Comparison of ENCODE assay signal across 8 mouse cellular contexts in the genomic region with DNA sequence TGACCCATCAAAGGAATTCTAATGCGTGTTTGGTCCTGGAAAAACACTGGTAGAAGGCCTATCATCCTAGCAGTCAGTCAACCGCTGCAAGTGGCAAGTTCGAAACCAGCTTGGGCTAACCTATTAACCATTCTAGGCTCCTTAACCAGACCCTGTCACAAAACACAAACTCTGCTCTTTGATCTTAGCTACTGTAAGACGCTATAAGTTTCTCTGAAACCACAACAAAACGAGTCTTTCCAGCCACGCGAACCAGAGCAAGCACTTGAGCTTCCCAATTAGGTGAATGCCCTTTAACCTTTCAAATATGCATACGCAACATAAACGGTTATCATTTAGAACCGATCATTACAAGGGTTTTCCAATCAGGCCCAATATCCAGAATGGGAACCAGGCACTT. TPM values are rescaled to one million over a fixed set of nuclear protein-coding genes. Genes with fewer than 3 reads are reported as not detected.
DNase-seq lines count a peak whose midpoint lies in the region; ATAC-seq and TF ChIP-seq lines count a peak whose summit lies in the region.

No protein-coding gene starts in this region.

- H3K36me3 ChIP-seq in embryonic facial prominence, embryonic 12.5 days: no peaks in the 10 kb centered on the region
- no peaks in the 10 kb centered on the region for H3K36me3 ChIP-seq in intestine, embryonic 16.5 days (ENCODE audit: control insufficient read depth, insufficient read depth, low read length)
- no peaks in the 10 kb centered on the region for H3K36me3 ChIP-seq in neural tube, embryonic 15.5 days

- H3K4me3 ChIP-seq in lung, adult 2 months (replicated peaks; ENCODE audit: extremely low read depth, low read depth, low read length): peak overlapping the region; percentile 87
- H3K4me3 ChIP-seq in embryonic facial prominence, embryonic 12.5 days: peak overlapping the region; percentile 78
- H3K4me3 ChIP-seq in intestine, embryonic 16.5 days (ENCODE audit: low read length): peak overlapping the region; percentile 77
- peak overlapping the region; percentile 69 for H3K4me3 ChIP-seq in neural tube, embryonic 15.5 days (replicated peaks)

- no peak for ATAC-seq in embryonic facial prominence, embryonic 12.5 days (ENCODE audit: insufficient number of reproducible peaks, insufficient read depth, low FRiP score, low TSS enrichment)
- ATAC-seq in intestine, embryonic 16.5 days: peak; percentile 7
- no peak for ATAC-seq in neural tube, embryonic 15.5 days (ENCODE audit: low FRiP score)
- no peak for ATAC-seq in cerebellum, adult (ENCODE audit: insufficient number of reproducible peaks, low FRiP score, low TSS enrichment)

- H3K27ac ChIP-seq in embryonic facial prominence, embryonic 12.5 days: peak overlapping the region; percentile 87; the same call in 1 of the 2 replicates
- H3K27ac ChIP-seq in intestine, embryonic 16.5 days (ENCODE audit: low read length): peak overlapping the region; percentile 98
- H3K27ac ChIP-seq in neural tube, embryonic 15.5 days (replicated peaks): peak overlapping the region; percentile 91

- peak overlapping the region; percentile 85; the same call in 1 of the 2 replicates for H3K9ac ChIP-seq in embryonic facial prominence, embryonic 12.5 days
- H3K9ac ChIP-seq in intestine, embryonic 16.5 days (ENCODE audit: low read depth, low read length): peak overlapping the region; percentile 96
- peak overlapping the region; percentile 87 for H3K9ac ChIP-seq in neural tube, embryonic 15.5 days (replicated peaks)

- H3K4me1 ChIP-seq in lung, adult 2 months (ENCODE audit: control insufficient read depth, insufficient read depth, low read length): peaks cover 21% of the 10 kb centered on the region
- peaks cover 10% of the 10 kb centered on the region for H3K4me1 ChIP-seq in embryonic facial prominence, embryonic 12.5 days
- H3K4me1 ChIP-seq in intestine, embryonic 16.5 days (ENCODE audit: control insufficient read depth, insufficient read depth, low read length): peaks cover 3% of the 10 kb centered on the region; the same call in 1 of the 2 replicates
- peaks cover 34% of the 10 kb centered on the region for H3K4me1 ChIP-seq in neural tube, embryonic 15.5 days

- H3K9me3 ChIP-seq in embryonic facial prominence, embryonic 12.5 days: no peaks in the 10 kb centered on the region
- no peaks in the 10 kb centered on the region for H3K9me3 ChIP-seq in intestine, embryonic 16.5 days (ENCODE audit: control insufficient read depth, low read length)
- H3K9me3 ChIP-seq in neural tube, embryonic 15.5 days (replicated peaks): no peaks in the 10 kb centered on the region

- TF ChIP-seq CTCF in lung, adult 2 months (IDR thresholded peaks at IDR 0.05; ENCODE audit: insufficient read depth, low read length): no peak

- no peak for DNase-seq in lung, adult 2 months
- no peak for DNase-seq in lung, postnatal 14 days
- no peak for DNase-seq in cerebellum, postnatal 10 days
- no peak for DNase-seq in layer of hippocampus, adult 9-11 months

- H3K4me2 ChIP-seq in embryonic facial prominence, embryonic 12.5 days (replicated peaks): peak overlapping the region; percentile 68
- H3K4me2 ChIP-seq in intestine, embryonic 16.5 days (ENCODE audit: low read depth, low read length): peak overlapping the region; percentile 65
- H3K4me2 ChIP-seq in neural tube, embryonic 15.5 days: peak overlapping the region; percentile 79

- TF ChIP-seq POLR2A in lung, adult 2 months (IDR thresholded peaks at IDR 0.05; ENCODE audit: borderline replicate concordance, extremely low read depth, low read depth, low read length): no peak

- H3K27me3 ChIP-seq in embryonic facial prominence, embryonic 12.5 days: no peaks in the 10 kb centered on the region
- H3K27me3 ChIP-seq in intestine, embryonic 16.5 days (replicated peaks; ENCODE audit: control insufficient read depth, insufficient read depth, low read length): no peaks in the 10 kb centered on the region
- H3K27me3 ChIP-seq in neural tube, embryonic 15.5 days (replicated peaks): no peaks in the 10 kb centered on the region

- 35% methylated on average over 10 of the region's 10 CpGs for WGBS in lung, adult 2 months
- 49% methylated on average over 10 of the region's 10 CpGs for WGBS in embryonic facial prominence, embryonic 12.5 days
- 47% methylated on average over 10 of the region's 10 CpGs for WGBS in intestine, embryonic 16.5 days
- WGBS in neural tube, embryonic 15.5 days: 59% methylated on average over 10 of the region's 10 CpGs

RNA-seq across cellular contexts. Expression of a gene that starts 33.7 kb away (rescaled TPM):
- 15.0 and 16.1 TPM in 2 replicates for polyA plus RNA-seq in lung, adult 2 months (2012; rRNA removed)
- polyA plus RNA-seq in embryonic facial prominence, embryonic 12.5 days (2016; fragmentation: Nextera tagmentation; extraction: Ambion mirVana): 10.5 and 12.3 TPM in 2 replicates
- 20.3 and 20.6 TPM in 2 replicates for polyA plus RNA-seq in intestine, embryonic 16.5 days (2015; fragmentation: Nextera tagmentation; extraction: Ambion mirVana)
- polyA plus RNA-seq in neural tube, embryonic 15.5 days (2015; fragmentation: Nextera tagmentation; extraction: Ambion mirVana): 48.0 and 52.3 TPM in 2 replicates
